Mouse (Mus musculus) CH12.LX (cell line): ENCODE data around the gene Tdrd6.

ENCODE experiments used
- BHLHE40 ChIP-seq: IDR thresholded peaks from 2 replicates; pipeline ENCODE4 v1.6.1; 2011; ENCODE audit warnings: mild to moderate bottlenecking, low read depth, low read length, improper control_type of control experiment
- CHD2 ChIP-seq: IDR thresholded peaks from 2 replicates; pipeline ENCODE4 v1.6.1; 2011; ENCODE audit warnings: low read length, improper control_type of control experiment
- CTCF ChIP-seq, 2 experiments: IDR thresholded peaks in 1 of 2; conservative IDR thresholded peaks in 1 of 2; 2 replicates each; pipeline ENCODE4 v1.5.1; 2011 to 2012; ENCODE audit warnings: low read depth in 2 of 2, low read length in 2 of 2, improper control_type of control experiment in 1 of 2, inconsistent platforms in 1 of 2, mild to moderate bottlenecking in 1 of 2, moderate library complexity in 1 of 2
- ELF1 ChIP-seq: IDR thresholded peaks from 2 replicates; pipeline ENCODE4 v1.6.1; 2014; ENCODE audit warnings: low read depth, mild to moderate bottlenecking, inconsistent platforms, low read length, improper control_type of control experiment
- EP300 ChIP-seq: IDR thresholded peaks from 2 replicates; pipeline ENCODE4 v1.6.1; 2011; ENCODE audit warnings: low read length, improper control_type of control experiment
- HCFC1 ChIP-seq: IDR thresholded peaks from 2 replicates; pipeline ENCODE4 v1.6.1; 2012; ENCODE audit warnings: low read depth, mild to moderate bottlenecking, inconsistent platforms, low read length, improper control_type of control experiment
- JUN ChIP-seq: IDR thresholded peaks from 2 replicates; pipeline ENCODE4 v1.6.1; 2011; ENCODE audit warnings: low read depth, mild to moderate bottlenecking, low read length, improper control_type of control experiment, moderate library complexity; ENCODE audit not compliant: insufficient read depth
- KAT2A ChIP-seq: IDR thresholded peaks from 2 replicates; pipeline ENCODE4 v1.6.1; 2012; ENCODE audit warnings: low read length, improper control_type of control experiment, inconsistent platforms; ENCODE audit not compliant: insufficient replicate concordance
- MAFK ChIP-seq: IDR thresholded peaks from 2 replicates; pipeline ENCODE4 v1.6.1; 2011; ENCODE audit warnings: low read length, improper control_type of control experiment; ENCODE audit not compliant: insufficient replicate concordance
- MXI1 ChIP-seq: IDR thresholded peaks from 2 replicates; pipeline ENCODE4 v1.6.1; 2011; ENCODE audit warnings: mild to moderate bottlenecking, low read depth, low read length, improper control_type of control experiment
- POLR2A ChIP-seq: IDR thresholded peaks from 2 replicates; pipeline ENCODE4 v1.6.1; 2011; ENCODE audit warnings: low read depth, mild to moderate bottlenecking, improper control_type of control experiment, low read length
- POLR2AphosphoS2 ChIP-seq: IDR thresholded peaks from 2 replicates; pipeline ENCODE4 v1.6.1; 2011; ENCODE audit warnings: low read depth, low read length, improper control_type of control experiment
- RCOR1 ChIP-seq: conservative IDR thresholded peaks from 2 replicates; pipeline ENCODE4 v1.6.1; 2012; ENCODE audit warnings: low read depth, mild to moderate bottlenecking, inconsistent platforms, low read length, improper control_type of control experiment
- USF1 ChIP-seq: IDR thresholded peaks from 2 replicates; pipeline ENCODE4 v1.6.1; 2014; ENCODE audit warnings: low read depth, mild to moderate bottlenecking, inconsistent platforms, low read length, improper control_type of control experiment

- TF ChIP-seq KAT2A, result no peak
- no peak for TF ChIP-seq CHD2
- no peak for TF ChIP-seq RCOR1
- no peak for TF ChIP-seq CTCF (conservative IDR thresholded peaks at IDR 0.05 in 1 of 2, IDR thresholded peaks at IDR 0.05 in 1 of 2; ENCODE audit: low read depth in 2 of 2, low read length in 2 of 2)
- no peak for TF ChIP-seq USF1
- no peak for TF ChIP-seq POLR2A
- TF ChIP-seq ELF1, result no peak
- TF ChIP-seq EP300, result no peak
- no peak for TF ChIP-seq POLR2AphosphoS2
- no peak for TF ChIP-seq JUN
- no peak for TF ChIP-seq HCFC1
- no peak for TF ChIP-seq BHLHE40
- no peak for TF ChIP-seq MAFK
- no peak for TF ChIP-seq MXI1
Observed at GRCm38 (mm10) chr17:43628246-43628645, 1.9 kb downstream of the Tdrd6 start.
